Mouse (Mus musculus) leukemia stem cell, adult 10-12 weeks (primary cell): ENCODE data around the gene Gm10118. TPM values are rescaled to one million over a fixed set of nuclear protein-coding genes. Genes with fewer than 3 reads are reported as not detected.

Source experiments
- polyA plus RNA-seq: library from polyadenylated mRNA; stranded (reverse); fragments of >175 nt; gene quantifications from 2 replicates; pipeline ENCODE4 v1.2.3, GENCODE M21; 2012; ENCODE audit warnings: low replicate concordance

Gene Gm10118
- polyA plus RNA-seq: not detected in 2 replicates

DNA sequence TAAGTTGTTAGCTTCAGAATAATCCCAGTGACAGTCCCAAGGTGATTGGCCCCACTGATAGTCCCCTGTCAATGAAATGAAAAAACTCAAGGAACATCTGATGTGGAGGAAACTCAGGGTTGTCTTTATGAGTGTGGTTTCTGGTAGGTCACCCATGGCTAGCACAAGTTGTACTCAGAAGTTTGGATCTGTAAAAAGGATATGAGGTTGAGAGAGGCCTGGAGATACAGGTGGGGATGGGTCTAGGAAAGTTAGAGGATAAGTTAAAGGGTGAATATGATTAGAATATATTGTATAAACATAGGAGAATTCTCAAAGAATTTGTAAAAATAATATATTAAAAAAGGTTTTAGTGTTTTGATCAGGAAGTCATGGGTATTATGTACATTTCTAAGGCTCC, at the start of gene Gm10118:
Gene Gm10118 (minus strand): TSS at position 101 of the 400 bp plus-strand sequence.

Other genes starting within 250 kb of the Gm10118 start
- gene Lrrtm3, start 162.8 kb upstream of the Gm10118 start, polyA plus RNA-seq: not detected in 2 replicates